ENCODE assay signal across 8 mouse cellular contexts in the genomic region with DNA sequence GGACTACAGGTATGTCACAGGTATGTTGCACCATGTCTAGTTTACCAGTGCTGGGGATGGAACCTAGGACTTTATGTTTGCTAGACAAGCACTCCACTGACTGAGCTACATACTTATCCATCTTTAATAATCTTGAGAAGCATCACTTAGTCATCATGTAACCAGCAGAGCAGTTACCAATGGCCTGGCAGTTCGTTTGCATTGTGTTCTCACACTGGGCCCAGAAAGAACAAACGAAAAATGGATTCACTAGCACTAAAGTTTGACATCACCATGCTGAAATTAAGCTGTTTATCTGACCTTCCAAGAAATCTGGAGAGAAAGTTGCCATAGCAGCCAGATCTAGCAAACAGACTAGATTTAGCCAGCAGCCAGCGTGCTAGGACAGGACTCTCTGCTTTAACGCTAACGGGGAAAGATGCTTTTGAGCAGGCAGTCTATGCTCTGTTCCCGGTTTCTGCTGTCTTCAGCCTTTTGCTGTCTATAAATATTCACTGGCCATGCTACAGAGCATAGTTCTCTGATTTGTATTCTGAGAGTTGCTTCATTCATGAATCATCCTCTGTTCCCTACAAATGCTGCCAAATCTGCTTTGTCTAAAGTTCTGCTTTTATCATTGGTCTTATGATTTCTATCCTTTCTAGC.
A peak's percentile ranks its signal among the peaks of the same experiment; 100 is the strongest.
DNase-seq lines count a peak whose midpoint lies in the region; ATAC-seq and TF ChIP-seq lines count a peak whose summit lies in the region.

No protein-coding gene starts in this region.

- no peak for TF ChIP-seq CTCF in left cerebral cortex, adult 2 months (IDR thresholded peaks at IDR 0.05)
- no peak for TF ChIP-seq CTCF in stomach, postnatal 0 days (IDR thresholded peaks at IDR 0.05; ENCODE audit: low read depth)

- H3K4me3 ChIP-seq in left cerebral cortex, adult 2 months: no peak overlapping the region
- H3K4me3 ChIP-seq in stomach, postnatal 0 days (ENCODE audit: low read depth, low read length): no peak overlapping the region

- H3K4me1 ChIP-seq in stomach, postnatal 0 days (replicated peaks; ENCODE audit: control insufficient read depth, insufficient read depth): no peaks in the 10 kb centered on the region

- DNase-seq in heart, adult 11 months: peak; percentile 91
- DNase-seq in heart, postnatal 25 days (ENCODE audit: low spot score): no peak
- peak; percentile 6 for DNase-seq in testis, postnatal 14 days (ENCODE audit: low spot score)
- DNase-seq in testis, postnatal 10 days (ENCODE audit: low spot score): no peak
- peak in 1 of 2 experiments; percentile 17 for DNase-seq in left cerebral cortex, adult 2 months (ENCODE audit: extremely low spot score in 1 of 2, low spot score in 2 of 2)
- DNase-seq in stomach, postnatal 0 days (ENCODE audit: low spot score): no peak
- no peak for DNase-seq in natural killer cell, adult 2 months (ENCODE audit: low spot score in 2 of 2)

- no peak overlapping the region for H3K4me2 ChIP-seq in stomach, postnatal 0 days (replicated peaks; ENCODE audit: low read depth)

- no peak overlapping the region for H3K9ac ChIP-seq in stomach, postnatal 0 days (ENCODE audit: low read length)

- 28% methylated on average over 6 of the region's 6 CpGs for WGBS in stomach, postnatal 0 days

- ATAC-seq in stomach, postnatal 0 days (ENCODE audit: low FRiP score, low TSS enrichment): peak; percentile 80; the same call in 1 of the 2 replicates
- no peak for ATAC-seq in inflammation-experienced regulatory T-cells, adult 6 months

- no peak for TF ChIP-seq EP300 in stomach, postnatal 0 days (optimal IDR thresholded peaks at IDR 0.05)

- intact Hi-C loops in heart, postnatal 25 days (cut with DNase I): no loop called here
- intact Hi-C loops in left cerebral cortex, adult 2 months (cut with DNase I): no loop called here

- no peaks in the 10 kb centered on the region for H3K9me3 ChIP-seq in stomach, postnatal 0 days (ENCODE audit: control insufficient read depth, low read length)

- H3K27me3 ChIP-seq in stomach, postnatal 0 days (ENCODE audit: control insufficient read depth, insufficient read depth, low read length): no peaks in the 10 kb centered on the region

- peak overlapping the region; percentile 68 for H3K27ac ChIP-seq in left cerebral cortex, adult 2 months
- no peak overlapping the region for H3K27ac ChIP-seq in stomach, postnatal 0 days (replicated peaks)

- H3K36me3 ChIP-seq in stomach, postnatal 0 days (ENCODE audit: control insufficient read depth, insufficient read depth, low read length): no peaks in the 10 kb centered on the region

Comparison
In these comparisons a context has a peak if more than half of its experiments do, and no peak if none do; other contexts are left out.
1. DNase-seq: peak in heart, adult 11 months (single experiment) and testis, postnatal 14 days (single experiment); none in heart, postnatal 25 days (single experiment), testis, postnatal 10 days (single experiment), stomach, postnatal 0 days (single experiment) and natural killer cell, adult 2 months (0 of 2).